ENCODE assay signal across 9 mouse cellular contexts in the genomic region with DNA sequence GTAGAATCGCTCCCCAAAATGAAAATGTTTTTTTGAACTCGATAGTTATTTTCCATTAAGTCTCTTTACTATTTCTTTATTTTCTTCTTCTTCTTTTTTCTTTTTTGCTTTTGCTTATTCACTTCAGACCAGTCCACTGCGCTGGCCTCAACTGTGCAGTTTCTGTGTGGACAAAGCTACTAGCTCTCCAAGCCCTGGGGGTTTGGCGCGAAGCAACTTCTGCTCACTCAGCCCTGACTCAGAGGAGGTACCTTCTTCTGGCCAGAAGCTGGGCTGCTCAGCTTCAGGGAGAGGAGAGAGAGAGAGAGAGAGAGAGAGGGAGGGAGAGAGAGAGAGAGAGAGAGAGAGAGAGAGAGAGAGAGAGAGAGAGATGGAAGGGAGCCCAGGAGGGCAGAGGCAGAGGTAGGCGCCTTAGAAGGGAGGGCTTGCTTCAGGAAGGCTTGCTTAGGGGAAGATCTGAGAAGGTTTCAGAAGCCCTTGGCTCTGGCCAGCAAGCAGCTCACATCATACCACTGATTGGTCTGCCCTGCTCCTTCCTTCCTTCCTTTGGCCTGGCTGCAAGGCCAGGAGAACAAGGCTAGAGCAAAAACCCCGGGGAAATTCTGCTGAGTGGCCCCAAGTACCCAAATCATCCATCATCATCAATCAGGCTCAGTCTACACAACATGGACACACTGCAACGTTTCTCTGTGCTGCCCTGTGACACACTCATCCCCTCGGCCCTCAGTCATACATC.
DNase-seq lines count a peak whose midpoint lies in the region; ATAC-seq and TF ChIP-seq lines count a peak whose summit lies in the region.
"Had no signal": no experiment of that assay in that cellular context is flagged by ENCODE, and none has a peak within 500 bp of the region (broad histone marks: within the 10 kb centered on the region; RNA-seq: fewer than 3 reads in every experiment).

No protein-coding gene starts in this region.

- no peaks in the 10 kb centered on the region for H3K9me3 ChIP-seq in forebrain, embryonic 15.5 days
- H3K9me3 ChIP-seq in hindbrain, postnatal 0 days (ENCODE audit: low read length): no peaks in the 10 kb centered on the region
- H3K9me3 ChIP-seq in stomach, embryonic 15.5 days: no peaks in the 10 kb centered on the region

- ATAC-seq in forebrain, embryonic 15.5 days (replicated peaks): no peak
- no peak for ATAC-seq in hindbrain, postnatal 0 days
- ATAC-seq in stomach, embryonic 15.5 days (ENCODE audit: insufficient read depth, low FRiP score, low read depth): no peak
- no peak for ATAC-seq in erythroid progenitor cell, adult 5-6 weeks (replicated peaks; ENCODE audit: low FRiP score, poor library complexity, severe bottlenecking)

- no peaks in the 10 kb centered on the region for H3K36me3 ChIP-seq in forebrain, embryonic 15.5 days
- H3K36me3 ChIP-seq in hindbrain, postnatal 0 days (ENCODE audit: insufficient read depth, low read length): no peaks in the 10 kb centered on the region
- no peaks in the 10 kb centered on the region for H3K36me3 ChIP-seq in stomach, embryonic 15.5 days

- peaks cover 16% of the 10 kb centered on the region for H3K4me1 ChIP-seq in forebrain, embryonic 15.5 days
- no peaks in the 10 kb centered on the region for H3K4me1 ChIP-seq in hindbrain, postnatal 0 days (ENCODE audit: insufficient read depth, low read length)
- peaks cover 7% of the 10 kb centered on the region; the same call in 1 of the 2 replicates for H3K4me1 ChIP-seq in stomach, embryonic 15.5 days

- no peak for TF ChIP-seq CTCF in hindbrain, postnatal 0 days (IDR thresholded peaks at IDR 0.05; ENCODE audit: low read depth)

- H3K27ac ChIP-seq in forebrain, embryonic 15.5 days (replicated peaks): no peak overlapping the region
- no peak overlapping the region for H3K27ac ChIP-seq in hindbrain, postnatal 0 days
- H3K27ac ChIP-seq in stomach, embryonic 15.5 days: no peak overlapping the region
- H3K27ac ChIP-seq: macrophage had no signal

- 0 out of 2 replicates have a peak overlapping the region, but pooled peaks have one; percentile 33 for H3K4me2 ChIP-seq in forebrain, embryonic 15.5 days (replicated peaks)
- H3K4me2 ChIP-seq in hindbrain, postnatal 0 days (ENCODE audit: low read depth, low read length): peak overlapping the region; percentile 29
- peak overlapping the region; percentile 42 for H3K4me2 ChIP-seq in stomach, embryonic 15.5 days

- WGBS in forebrain, embryonic 15.5 days: 76% methylated on average over 9 of the region's 9 CpGs
- 55% methylated on average over 9 of the region's 9 CpGs for WGBS in hindbrain, postnatal 0 days
- 46% methylated on average over 9 of the region's 9 CpGs for WGBS in stomach, embryonic 15.5 days

- DNase-seq in lung, postnatal 14 days: peak; percentile 2
- no peak for DNase-seq in lung, postnatal 4 days
- no peak for DNase-seq in hindbrain, postnatal 0 days (ENCODE audit: low spot score)
- DNase-seq in cerebellum, postnatal 36 days: no peak
- no peak for DNase-seq in kidney, postnatal 36 days

- no peaks in the 10 kb centered on the region for H3K27me3 ChIP-seq in forebrain, embryonic 15.5 days
- H3K27me3 ChIP-seq in hindbrain, postnatal 0 days (ENCODE audit: insufficient read depth, low read length): no peaks in the 10 kb centered on the region
- H3K27me3 ChIP-seq in stomach, embryonic 15.5 days (replicated peaks): no peaks in the 10 kb centered on the region; the same call in 1 of the 2 replicates

- no peak overlapping the region for H3K4me3 ChIP-seq in forebrain, embryonic 15.5 days
- no peak overlapping the region for H3K4me3 ChIP-seq in hindbrain, postnatal 0 days (ENCODE audit: low read length)
- no peak overlapping the region for H3K4me3 ChIP-seq in stomach, embryonic 15.5 days (replicated peaks)

- no peak overlapping the region for H3K9ac ChIP-seq in forebrain, embryonic 15.5 days (replicated peaks)
- no peak overlapping the region for H3K9ac ChIP-seq in hindbrain, postnatal 0 days (replicated peaks; ENCODE audit: low read length)
- H3K9ac ChIP-seq in stomach, embryonic 15.5 days: no peak overlapping the region
